Comparison of ENCODE assay signal across 11 mouse cellular contexts in the genomic region with DNA sequence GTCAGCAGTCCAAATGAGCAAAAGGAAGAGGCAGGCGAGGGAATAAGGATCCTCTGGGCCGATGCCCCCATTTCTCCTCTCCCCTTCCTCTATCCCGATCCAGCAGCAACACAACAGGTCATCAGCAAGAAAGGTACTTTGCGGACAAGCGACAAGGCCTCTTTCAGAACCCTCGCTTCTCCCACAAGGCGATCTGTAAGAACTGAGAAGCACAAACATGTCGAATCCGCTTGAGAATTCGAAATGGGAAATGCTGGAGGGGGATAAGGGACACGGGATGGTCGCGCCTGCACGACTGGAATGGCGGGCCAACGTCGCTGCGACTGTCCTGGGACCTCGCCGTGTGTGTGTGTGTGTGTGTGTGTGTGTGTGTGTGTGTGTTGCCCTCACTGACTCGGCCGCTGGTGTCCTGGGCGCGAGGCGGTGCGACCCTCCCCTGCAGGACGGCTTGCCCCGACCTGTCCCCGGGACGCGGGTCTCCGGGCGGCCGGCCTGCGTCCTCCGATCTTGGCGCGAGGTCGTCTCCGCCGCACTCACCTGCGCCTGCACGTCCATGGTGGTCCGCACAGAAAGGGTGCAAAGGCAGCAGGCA. TPM values are rescaled to one million over a fixed set of nuclear protein-coding genes. Genes with fewer than 3 reads are reported as not detected.
DNase-seq lines count a peak whose midpoint lies in the region; ATAC-seq and TF ChIP-seq lines count a peak whose summit lies in the region.
"Not testable (repeated sequence)": the region's sequence is repeated elsewhere in the genome, so short reads cannot be mapped to it uniquely, and the experiment has no call there.
"Had no signal": no experiment of that assay in that cellular context is flagged by ENCODE, and none has a peak within 500 bp of the region (broad histone marks: within the 10 kb centered on the region; RNA-seq: fewer than 3 reads in every experiment).

No protein-coding gene starts in this region.

- peak overlapping the region; percentile 68 for H3K4me2 ChIP-seq in forebrain, embryonic 11.5 days (ENCODE audit: low read depth, low read length, severe bottlenecking)
- peak overlapping the region; percentile 72 for H3K4me2 ChIP-seq in heart, embryonic 15.5 days
- H3K4me2 ChIP-seq in intestine, embryonic 16.5 days (ENCODE audit: low read depth, low read length), result peak overlapping the region; percentile 58
- H3K4me2 ChIP-seq in limb, embryonic 15.5 days, result peak overlapping the region; percentile 72
- peak overlapping the region; percentile 52 for H3K4me2 ChIP-seq in neural tube, embryonic 14.5 days (ENCODE audit: low read depth, low read length)

- not testable (repeated sequence) for ATAC-seq in forebrain, embryonic 11.5 days (replicated peaks; ENCODE audit: low FRiP score); heart, embryonic 15.5 days (replicated peaks; ENCODE audit: insufficient number of reproducible peaks, insufficient read depth, low FRiP score, low read depth); limb, embryonic 15.5 days (ENCODE audit: insufficient number of reproducible peaks, low FRiP score, low TSS enrichment, low read depth); neural tube, embryonic 14.5 days (ENCODE audit: low read depth)
- ATAC-seq in intestine, embryonic 16.5 days, result peak; percentile 36

- not testable (repeated sequence) for H3K36me3 ChIP-seq in forebrain, embryonic 11.5 days (ENCODE audit: control insufficient read depth, insufficient read depth, low read length); heart, embryonic 15.5 days; intestine, embryonic 16.5 days (ENCODE audit: control insufficient read depth, insufficient read depth, low read length); macrophage (ENCODE audit: inconsistent target); neural tube, embryonic 14.5 days (ENCODE audit: control insufficient read depth, insufficient read depth, low read length)
- H3K36me3 ChIP-seq in limb, embryonic 15.5 days, result peaks cover 11% of the 10 kb centered on the region; the same call in 1 of the 2 replicates

- not testable (repeated sequence) for H3K27me3 ChIP-seq in cerebellum, adult 2 months (ENCODE audit: control insufficient read depth, insufficient read depth, low read length); forebrain, embryonic 11.5 days (ENCODE audit: control insufficient read depth, insufficient read depth, low read length); heart, embryonic 15.5 days; intestine, embryonic 16.5 days (replicated peaks; ENCODE audit: control insufficient read depth, insufficient read depth, low read length); limb, embryonic 15.5 days; neural tube, embryonic 14.5 days (ENCODE audit: control insufficient read depth, insufficient read depth, low read length)

- peak overlapping the region; percentile 66 for H3K9ac ChIP-seq in forebrain, embryonic 11.5 days (ENCODE audit: low read length)
- H3K9ac ChIP-seq in heart, embryonic 15.5 days, result peak overlapping the region; percentile 66
- peak overlapping the region; percentile 73 for H3K9ac ChIP-seq in intestine, embryonic 16.5 days (ENCODE audit: low read depth, low read length)
- H3K9ac ChIP-seq in limb, embryonic 15.5 days, result peak overlapping the region; percentile 45
- peak overlapping the region; percentile 28; the same call in 1 of the 2 replicates for H3K9ac ChIP-seq in neural tube, embryonic 14.5 days (replicated peaks; ENCODE audit: low read depth, low read length)

- peak overlapping the region; percentile 94 for H3K4me3 ChIP-seq in cerebellum, adult 2 months (replicated peaks; ENCODE audit: insufficient read depth, low read depth, low read length)
- H3K4me3 ChIP-seq in forebrain, embryonic 11.5 days (ENCODE audit: low read depth, low read length), result peak overlapping the region; percentile 59
- peak overlapping the region; percentile 72 for H3K4me3 ChIP-seq in heart, embryonic 15.5 days
- H3K4me3 ChIP-seq in intestine, embryonic 16.5 days (ENCODE audit: low read length), result peak overlapping the region; percentile 64
- peak overlapping the region; percentile 63 for H3K4me3 ChIP-seq in limb, embryonic 15.5 days
- peak overlapping the region; percentile 62 for H3K4me3 ChIP-seq in macrophage (ENCODE audit: inconsistent target)
- peak overlapping the region; percentile 44 for H3K4me3 ChIP-seq in neural tube, embryonic 14.5 days (ENCODE audit: low read depth, low read length)

- TF ChIP-seq CTCF in cerebellum, adult 2 months (IDR thresholded peaks at IDR 0.05; ENCODE audit: borderline replicate concordance, insufficient read depth, low read depth, low read length), result not testable (repeated sequence)

- not testable (repeated sequence) for H3K27ac ChIP-seq in cerebellum, adult 2 months (ENCODE audit: insufficient read depth, low read length); intestine, embryonic 16.5 days (ENCODE audit: low read length); neural tube, embryonic 14.5 days (ENCODE audit: low read depth, low read length)
- 0 out of 2 replicates have a peak overlapping the region, but pooled peaks have one; percentile 18 for H3K27ac ChIP-seq in forebrain, embryonic 11.5 days (ENCODE audit: low read depth, low read length)
- H3K27ac ChIP-seq in heart, embryonic 15.5 days, result peak overlapping the region; percentile 58
- peak overlapping the region; percentile 30; the same call in 1 of the 2 replicates for H3K27ac ChIP-seq in limb, embryonic 15.5 days
- peak overlapping the region; percentile 50 for H3K27ac ChIP-seq in macrophage

- not testable (repeated sequence) for H3K4me1 ChIP-seq in cerebellum, adult 2 months (ENCODE audit: control insufficient read depth, insufficient read depth, low read length); forebrain, embryonic 11.5 days (replicated peaks; ENCODE audit: control insufficient read depth, insufficient read depth, low read length); intestine, embryonic 16.5 days (ENCODE audit: control insufficient read depth, insufficient read depth, low read length); limb, embryonic 15.5 days; neural tube, embryonic 14.5 days (ENCODE audit: control insufficient read depth, insufficient read depth, low read length)
- H3K4me1 ChIP-seq in heart, embryonic 15.5 days (replicated peaks), result peaks cover 16% of the 10 kb centered on the region

- TF ChIP-seq POLR2A in cerebellum, adult 2 months (IDR thresholded peaks at IDR 0.05; ENCODE audit: borderline replicate concordance, insufficient read depth, low read length), result not testable (repeated sequence)

- WGBS in cerebellum, adult 2 months, result under 1% methylated on average over 43 of the region's 44 CpGs
- under 1% methylated on average over 43 of the region's 44 CpGs for WGBS in forebrain, embryonic 11.5 days
- WGBS in heart, embryonic 15.5 days, result 0% methylated on average over 38 of the region's 44 CpGs
- WGBS in intestine, embryonic 16.5 days, result under 1% methylated on average over 38 of the region's 44 CpGs
- 0% methylated on average over 44 of the region's 44 CpGs for WGBS in limb, embryonic 15.5 days
- WGBS in macrophage (ENCODE audit: missing documents), result 1% methylated on average over 38 of the region's 44 CpGs
- WGBS in neural tube, embryonic 14.5 days, result 0% methylated on average over 38 of the region's 44 CpGs

- not testable (repeated sequence) for DNase-seq in cerebellum, adult 2 months; forebrain, embryonic 11.5 days (ENCODE audit: low spot score)

- H3K9me3 ChIP-seq in forebrain, embryonic 11.5 days (ENCODE audit: control insufficient read depth, low read length); heart, embryonic 15.5 days (replicated peaks); intestine, embryonic 16.5 days (ENCODE audit: control insufficient read depth, low read length); limb, embryonic 15.5 days; neural tube, embryonic 14.5 days (ENCODE audit: control insufficient read depth, low read length): not testable (repeated sequence)

- peaks cover 47% of the 10 kb centered on the region for H3K79me2 ChIP-seq in macrophage (ENCODE audit: inconsistent target)

RNA-seq across cellular contexts. Expression of a gene that starts 0.4 kb away (rescaled TPM):
- polyA plus RNA-seq in cerebellum, adult 2 months (2012; rRNA removed), result 2.2 and 2.3 TPM in 2 replicates
- 16.0 and 20.4 TPM in 2 replicates for polyA plus RNA-seq in forebrain, embryonic 11.5 days (2014; fragmentation: Nextera tagmentation; extraction: Ambion mirVana)
- 5.3 and 7.3 TPM in 2 replicates for polyA plus RNA-seq in heart, embryonic 15.5 days (2015; fragmentation: Nextera tagmentation; extraction: Ambion mirVana)
- 5.9 and 7.0 TPM in 2 replicates for polyA plus RNA-seq in intestine, embryonic 16.5 days (2015; fragmentation: Nextera tagmentation; extraction: Ambion mirVana)
- polyA plus RNA-seq in limb, embryonic 15.5 days (2015; fragmentation: Nextera tagmentation; extraction: Ambion mirVana), result 3.5 and 7.7 TPM in 2 replicates
- 10 to 100 TPM in 3 of 26 experiments, 1 to 10 TPM in 21, under 1 TPM in 2; 0.48 to 22.5 (median 3.1) TPM for total RNA-seq in macrophage (2018; cell fraction: chromatin; rRNA removed)
- 1 to 10 TPM in 24 of 26 experiments, under 1 TPM in 2; 0.88 to 4.9 (median 2.3) TPM for total RNA-seq in macrophage (2018; cell fraction: cytosol; rRNA removed)
- total RNA-seq in macrophage (2018; cell fraction: nucleus; rRNA removed), result 10 to 100 TPM in 1 of 26 experiments, 1 to 10 TPM in 24, under 1 TPM in 1; 0.86 to 15.9 (median 2.5) TPM
- polyA plus RNA-seq in macrophage (2018), result 1.3 to 6.1 TPM (median 2.3 TPM) in 3 replicates
- 1.1 and 1.6 TPM in 2 replicates for polyA plus RNA-seq in neural tube, embryonic 14.5 days (2014; fragmentation: Nextera tagmentation; extraction: Ambion mirVana)

RNA-seq across cellular contexts. Expression of a gene that starts 14.9 kb away (rescaled TPM):
- polyA plus RNA-seq in cerebellum, adult 2 months (2012; rRNA removed), result 0.48 and 0.65 TPM in 2 replicates
- polyA plus RNA-seq in forebrain, embryonic 11.5 days (2014; fragmentation: Nextera tagmentation; extraction: Ambion mirVana), result 0.24 TPM in 1 of 2 replicates, not detected in the other
- 0.18 TPM in 1 of 2 replicates, not detected in the other for polyA plus RNA-seq in heart, embryonic 15.5 days (2015; fragmentation: Nextera tagmentation; extraction: Ambion mirVana)
- 0.40 TPM in 1 of 2 replicates, not detected in the other for polyA plus RNA-seq in intestine, embryonic 16.5 days (2015; fragmentation: Nextera tagmentation; extraction: Ambion mirVana)
- 0.19 and 0.30 TPM in 2 replicates for polyA plus RNA-seq in limb, embryonic 15.5 days (2015; fragmentation: Nextera tagmentation; extraction: Ambion mirVana)
- not detected for total RNA-seq in macrophage (2018; cell fraction: chromatin; rRNA removed)
- 1 to 10 TPM in 12 of 26 experiments, under 1 TPM in 13, not detected in 1; 0.54 to 1.8 (median 0.88) TPM for total RNA-seq in macrophage (2018; cell fraction: cytosol; rRNA removed)
- 1 to 10 TPM in 5 of 26 experiments, under 1 TPM in 2, not detected in 19; 0.68 to 1.9 (median 1.1) TPM for total RNA-seq in macrophage (2018; cell fraction: nucleus; rRNA removed)
- 1.8 TPM in 1 of 3 replicates, not detected in the others for polyA plus RNA-seq in macrophage (2018)
- 0.70 and 0.79 TPM in 2 replicates for polyA plus RNA-seq in neural tube, embryonic 14.5 days (2014; fragmentation: Nextera tagmentation; extraction: Ambion mirVana)
- total RNA-seq: adrenal gland, adult 2 months; gastrocnemius, adult 8-10 months; heart, postnatal 25 days had no signal
- polyA plus RNA-seq: adrenal gland, adult 2 months had no signal

RNA-seq across cellular contexts. Expression of a gene that starts 16.4 kb away (rescaled TPM):
- not detected in 2 replicates for polyA plus RNA-seq in cerebellum, adult 2 months (2012; rRNA removed)
- not detected in 2 replicates for polyA plus RNA-seq in forebrain, embryonic 11.5 days (2014; fragmentation: Nextera tagmentation; extraction: Ambion mirVana)
- polyA plus RNA-seq in heart, embryonic 15.5 days (2015; fragmentation: Nextera tagmentation; extraction: Ambion mirVana), result not detected in 2 replicates
- polyA plus RNA-seq in intestine, embryonic 16.5 days (2015; fragmentation: Nextera tagmentation; extraction: Ambion mirVana), result not detected in 2 replicates
- polyA plus RNA-seq in limb, embryonic 15.5 days (2015; fragmentation: Nextera tagmentation; extraction: Ambion mirVana), result not detected in 2 replicates
- not detected for total RNA-seq in macrophage (2018; cell fraction: chromatin; rRNA removed)
- not detected for total RNA-seq in macrophage (2018; cell fraction: cytosol; rRNA removed)
- total RNA-seq in macrophage (2018; cell fraction: nucleus; rRNA removed), result not detected
- polyA plus RNA-seq in macrophage (2018), result not detected in 3 replicates
- polyA plus RNA-seq in neural tube, embryonic 14.5 days (2014; fragmentation: Nextera tagmentation; extraction: Ambion mirVana), result not detected in 2 replicates
- total RNA-seq: adrenal gland, adult 2 months; gastrocnemius, adult 8-10 months; heart, postnatal 25 days; megakaryocyte progenitor cell, adult 5-6 weeks had no signal
- polyA plus RNA-seq: adrenal gland, adult 2 months had no signal

RNA-seq across cellular contexts. Expression of a gene that starts 19.2 kb away (rescaled TPM):
- polyA plus RNA-seq in cerebellum, adult 2 months (2012; rRNA removed), result 28.6 and 30.4 TPM in 2 replicates
- 68.2 and 73.8 TPM in 2 replicates for polyA plus RNA-seq in forebrain, embryonic 11.5 days (2014; fragmentation: Nextera tagmentation; extraction: Ambion mirVana)
- 27.1 and 36.7 TPM in 2 replicates for polyA plus RNA-seq in heart, embryonic 15.5 days (2015; fragmentation: Nextera tagmentation; extraction: Ambion mirVana)
- polyA plus RNA-seq in intestine, embryonic 16.5 days (2015; fragmentation: Nextera tagmentation; extraction: Ambion mirVana), result 37.6 and 41.6 TPM in 2 replicates
- 47.2 and 55.7 TPM in 2 replicates for polyA plus RNA-seq in limb, embryonic 15.5 days (2015; fragmentation: Nextera tagmentation; extraction: Ambion mirVana)
- total RNA-seq in macrophage (2018; cell fraction: chromatin; rRNA removed), result 100 to 1,000 TPM in 16 of 26 experiments, 10 to 100 TPM in 10; 45.5 to 715 (median 283) TPM
- 100 to 1,000 TPM in 14 of 26 experiments, 10 to 100 TPM in 12; 42.9 to 264 (median 138) TPM for total RNA-seq in macrophage (2018; cell fraction: cytosol; rRNA removed)
- total RNA-seq in macrophage (2018; cell fraction: nucleus; rRNA removed), result 100 to 1,000 TPM in 20 of 26 experiments, 10 to 100 TPM in 6; 62.8 to 925 (median 335) TPM
- polyA plus RNA-seq in macrophage (2018), result 32.1 to 95.9 TPM (median 50.6 TPM) in 3 replicates
- polyA plus RNA-seq in neural tube, embryonic 14.5 days (2014; fragmentation: Nextera tagmentation; extraction: Ambion mirVana), result 46.0 and 54.1 TPM in 2 replicates

RNA-seq across cellular contexts. Expression of a gene that starts 25.7 kb away (rescaled TPM):
- polyA plus RNA-seq in cerebellum, adult 2 months (2012; rRNA removed), result 27.7 and 28.5 TPM in 2 replicates
- 13.9 and 15.5 TPM in 2 replicates for polyA plus RNA-seq in forebrain, embryonic 11.5 days (2014; fragmentation: Nextera tagmentation; extraction: Ambion mirVana)
- polyA plus RNA-seq in heart, embryonic 15.5 days (2015; fragmentation: Nextera tagmentation; extraction: Ambion mirVana), result 44.3 and 61.3 TPM in 2 replicates
- polyA plus RNA-seq in intestine, embryonic 16.5 days (2015; fragmentation: Nextera tagmentation; extraction: Ambion mirVana), result 44.5 and 45.8 TPM in 2 replicates
- polyA plus RNA-seq in limb, embryonic 15.5 days (2015; fragmentation: Nextera tagmentation; extraction: Ambion mirVana), result 42.1 and 46.3 TPM in 2 replicates
- 1,000 to 10,000 TPM in 1 of 26 experiments, 100 to 1,000 TPM in 25; 113 to 1,389 (median 406) TPM for total RNA-seq in macrophage (2018; cell fraction: chromatin; rRNA removed)
- 1,000 to 10,000 TPM in 11 of 26 experiments, 100 to 1,000 TPM in 15; 321 to 1,516 (median 723) TPM for total RNA-seq in macrophage (2018; cell fraction: cytosol; rRNA removed)
- total RNA-seq in macrophage (2018; cell fraction: nucleus; rRNA removed), result 1,000 to 10,000 TPM in 17 of 26 experiments, 100 to 1,000 TPM in 9; 461 to 2,733 (median 1,524) TPM
- polyA plus RNA-seq in macrophage (2018), result 235 to 575 TPM (median 237 TPM) in 3 replicates
- polyA plus RNA-seq in neural tube, embryonic 14.5 days (2014; fragmentation: Nextera tagmentation; extraction: Ambion mirVana), result 35.7 and 36.2 TPM in 2 replicates

Comparison
In these comparisons a context has a peak if more than half of its experiments do, and no peak if none do; other contexts are left out.
1. H3K4me3 ChIP-seq: peak in every context shown above with its lines; median percentile 94 in cerebellum, adult 2 months; 72 in heart, embryonic 15.5 days; 64 in intestine, embryonic 16.5 days; 63 in limb, embryonic 15.5 days; 62 in macrophage; 59 in forebrain, embryonic 11.5 days; 44 in neural tube, embryonic 14.5 days.